Mouse (Mus musculus) spleen, adult 2 months (tissue): ENCODE measurements around the gene Lama5. TPM values are rescaled to one million over a fixed set of nuclear protein-coding genes. Genes with fewer than 3 reads are reported as not detected.
"Not testable (repeated sequence)": the region's sequence is repeated elsewhere in the genome, so short reads cannot be mapped to it uniquely, and the experiment has no call there.

Experiments used
- DNase-seq, 2 experiments: peaks; one replicate each; pipeline versions ENCODE4 v3.0.0 to v3.0.0-alpha.2; 2012 to 2021; ENCODE audit warnings: low spot score in 2 of 2, low read depth in 1 of 2
- H3K27ac ChIP-seq: fragments of 200-500 bp; 2 replicates; pipeline ENCODE4 v1.5.1; 2012; ENCODE audit warnings: low read length, inconsistent platforms; ENCODE audit not compliant: insufficient read depth
- H3K27me3 ChIP-seq: fragments of 200-500 bp; 2 replicates; pipeline ENCODE4 v1.6.1; 2012; ENCODE audit warnings: mild to moderate bottlenecking, moderate library complexity, low read length, inconsistent platforms; ENCODE audit not compliant: control insufficient read depth, insufficient read depth
- H3K36me3 ChIP-seq: fragments of 200-500 bp; 2 replicates; pipeline ENCODE4 v1.6.1; 2012; ENCODE audit warnings: mild to moderate bottlenecking, low read length, inconsistent platforms; ENCODE audit not compliant: control insufficient read depth, insufficient read depth
- H3K4me1 ChIP-seq: fragments of 200-500 bp; 2 replicates; pipeline ENCODE4 v1.6.1; 2011; ENCODE audit warnings: inconsistent platforms; ENCODE audit not compliant: control insufficient read depth, insufficient read depth, insufficient read length
- H3K4me3 ChIP-seq: fragments of 200-500 bp; 2 replicates; pipeline ENCODE4 v1.5.1; 2011; ENCODE audit warnings: mild to moderate bottlenecking, inconsistent platforms; ENCODE audit not compliant: insufficient read depth, insufficient read length; ENCODE audit errors: extremely low read depth
- CTCF ChIP-seq: fragments of 200-500 bp; IDR thresholded peaks from 2 replicates; pipeline ENCODE4 v1.5.1; 2011; ENCODE audit warnings: mild to moderate bottlenecking, inconsistent platforms; ENCODE audit not compliant: insufficient read depth, insufficient read length, insufficient replicate concordance; ENCODE audit errors: extremely low read depth
- POLR2A ChIP-seq: fragments of 200-500 bp; IDR thresholded peaks from 2 replicates; pipeline ENCODE4 v1.6.1; 2011; ENCODE audit warnings: low read depth, low read length, inconsistent platforms
- WGBS: fragments of 180-500 bp; shearing (Covaris S2); methylation state at CpG from one replicate; pipeline ENCODE4 v1.1.7; 2018; 5-methylcytosine and 5-hydroxymethylcytosine counted together
- polyA plus RNA-seq: library from polyadenylated mRNA; depleted of rRNA; stranded (reverse); fragments of >200 nt; gene quantifications from 2 replicates; pipeline ENCODE4 v1.2.3, GENCODE M21; 2012

Gene Lama5
- polyA plus RNA-seq, 1 experiment, result 8.4 TPM

DNA sequence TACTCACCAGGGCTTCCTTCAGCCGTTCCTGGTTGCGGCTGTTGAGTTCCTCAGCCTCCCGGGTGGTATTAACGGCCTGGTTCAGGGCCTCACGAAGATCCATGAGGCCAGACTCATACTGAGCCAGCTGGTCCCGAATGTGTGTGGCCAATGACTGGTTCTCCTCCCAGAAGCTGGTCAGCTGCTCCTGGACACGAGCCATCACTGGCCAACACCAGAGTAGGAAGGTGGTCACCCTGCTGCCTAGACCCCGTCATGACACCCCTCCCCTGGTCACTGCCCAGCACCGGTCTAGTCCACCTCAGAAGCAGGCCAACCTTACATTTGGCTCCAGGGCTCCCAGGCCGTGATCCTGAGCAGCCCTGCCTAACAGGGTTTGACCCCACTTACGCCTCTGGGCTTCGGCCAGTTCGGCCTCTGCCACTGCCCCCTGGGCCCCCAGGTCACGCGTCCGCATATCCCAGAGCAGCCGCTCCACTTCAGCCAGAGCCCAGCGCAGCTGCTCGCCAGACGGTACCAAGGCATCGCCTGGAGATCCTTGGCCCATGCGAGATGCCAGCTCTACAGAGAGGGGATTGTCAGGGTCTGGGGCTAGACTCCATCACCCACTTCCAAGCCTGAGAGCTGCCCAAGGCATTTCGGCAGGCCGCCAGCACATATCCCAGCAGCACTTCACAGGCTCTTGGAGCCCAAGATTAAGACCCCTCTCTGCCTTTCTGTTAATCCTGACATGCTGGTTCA lies 41.5 kb downstream of the Lama5 start:
- Histone ChIP-seq H3K4me3 (no peak overlapping the region), H3K4me1 (no peaks in the 10 kb centered on the region), H3K36me3 (no peaks in the 10 kb centered on the region), H3K27me3 (no peaks in the 10 kb centered on the region), H3K27ac (no peak overlapping the region)
- no peak for DNase-seq
- 89% methylated on average over 24 of the region's 24 CpGs for WGBS
- TF ChIP-seq CTCF (no peak), POLR2A (no peak)

DNA sequence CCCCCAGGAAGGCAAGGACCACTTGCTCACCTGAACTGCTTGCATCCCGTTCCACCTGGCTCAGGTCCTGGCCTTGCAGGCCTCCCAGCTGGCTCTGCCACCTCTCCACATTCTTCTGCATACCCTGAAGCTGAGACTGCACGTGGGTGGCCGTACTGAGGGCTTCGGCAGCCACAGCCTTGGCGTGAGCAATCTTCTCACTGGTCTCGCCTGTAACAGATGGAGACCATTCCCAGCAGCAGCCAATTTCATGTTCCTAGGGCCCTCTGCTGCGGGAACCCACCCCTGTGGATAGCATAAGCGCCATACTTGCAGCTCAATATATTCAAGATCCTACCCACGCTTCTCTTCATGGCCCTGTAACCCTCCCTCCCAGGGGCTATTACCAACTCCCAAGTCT lies 44.1 kb downstream of the Lama5 start:
- no peak overlapping the region for H3K27ac ChIP-seq
- WGBS, result 91% methylated on average over 9 of the region's 9 CpGs
- no peak for DNase-seq
- H3K4me1 ChIP-seq, result no peaks in the 10 kb centered on the region
- H3K4me3 ChIP-seq, result no peak overlapping the region
- H3K27me3 ChIP-seq, result no peaks in the 10 kb centered on the region
- peaks cover 9% of the 10 kb centered on the region for H3K36me3 ChIP-seq
- no peak for TF ChIP-seq CTCF
- no peak for TF ChIP-seq POLR2A

DNA sequence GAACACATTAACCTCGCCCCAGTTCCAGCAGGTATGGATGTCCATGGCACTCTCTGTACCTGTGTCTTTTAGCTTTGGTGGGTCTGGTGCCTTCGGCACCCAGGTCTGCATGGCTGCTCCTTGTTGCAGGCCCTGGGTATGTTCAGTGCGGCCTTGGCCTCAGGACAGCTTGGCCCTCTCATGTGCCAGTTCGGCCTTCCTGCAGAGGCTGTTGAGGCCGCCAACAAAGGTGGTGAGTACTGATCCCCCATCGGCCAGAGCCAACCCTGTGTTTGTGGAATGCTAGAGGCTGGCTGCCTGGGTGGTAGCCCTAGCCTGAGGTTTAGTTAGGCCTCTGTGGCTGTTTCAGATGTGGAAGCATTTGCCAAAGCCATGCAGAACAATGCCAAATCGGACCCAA lies 49.9 kb downstream of the Lama5 start:
- no peaks in the 10 kb centered on the region for H3K27me3 ChIP-seq
- no peak for TF ChIP-seq CTCF
- TF ChIP-seq POLR2A, result no peak
- no peak for DNase-seq
- H3K36me3 ChIP-seq, result peaks cover 22% of the 10 kb centered on the region
- 96% methylated on average over 7 of the region's 7 CpGs for WGBS
- peaks cover 11% of the 10 kb centered on the region; the same call in 1 of the 2 replicates for H3K4me1 ChIP-seq
- H3K27ac ChIP-seq, result no peak overlapping the region
- H3K4me3 ChIP-seq, result no peak overlapping the region

DNA sequence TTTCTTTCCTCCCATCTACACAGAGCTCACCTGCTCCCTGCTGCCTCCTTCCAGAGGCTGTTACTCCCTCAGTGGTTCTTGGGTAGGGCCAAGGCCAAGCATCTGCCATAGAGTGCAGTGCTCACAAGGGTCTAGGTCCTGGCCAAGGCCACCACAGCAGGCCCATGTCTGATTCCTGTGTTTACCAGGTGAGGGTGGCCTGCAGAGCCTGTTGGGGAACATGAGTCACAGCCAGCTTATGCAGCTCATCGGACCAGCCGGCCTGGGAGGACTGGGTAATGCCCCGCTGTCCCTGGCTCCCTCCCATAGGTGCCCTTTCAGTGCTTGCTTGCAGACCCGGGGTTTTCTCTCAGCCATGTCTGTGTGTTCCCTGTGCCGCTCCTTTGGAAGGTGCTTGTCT lies 51.5 kb downstream of the Lama5 start:
- WGBS, result 98% methylated on average over 5 of the region's 5 CpGs
- no peak for DNase-seq
- no peak overlapping the region for H3K4me3 ChIP-seq
- H3K36me3 ChIP-seq, result peaks cover 22% of the 10 kb centered on the region
- no peaks in the 10 kb centered on the region for H3K27me3 ChIP-seq
- TF ChIP-seq CTCF (no peak), POLR2A (no peak)
- H3K4me1 ChIP-seq, result peaks cover 11% of the 10 kb centered on the region; the same call in 1 of the 2 replicates
- no peak overlapping the region for H3K27ac ChIP-seq

DNA sequence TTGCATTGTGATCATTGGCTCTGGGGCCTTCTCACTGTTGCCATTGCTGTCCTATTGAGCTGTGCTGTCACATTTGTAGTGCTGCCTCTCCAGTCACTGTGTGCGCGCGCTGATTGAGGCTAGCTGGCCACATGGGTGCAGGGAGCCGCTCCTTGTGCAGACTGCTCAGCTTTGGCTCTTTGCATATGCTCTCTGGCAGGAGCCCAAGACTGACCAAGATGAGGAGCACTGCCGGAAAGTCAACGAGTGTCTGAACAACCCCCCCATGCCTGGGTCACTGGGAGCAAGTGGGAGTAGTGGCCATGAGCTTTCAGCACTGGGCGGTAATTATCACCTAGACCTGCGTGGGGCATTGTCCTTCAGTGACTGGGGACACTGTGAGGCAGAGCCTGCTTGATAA lies 51.9 kb downstream of the Lama5 start:
- H3K27me3 ChIP-seq, DNase-seq, H3K4me3 ChIP-seq, H3K27ac ChIP-seq: not testable (repeated sequence)
- Histone ChIP-seq H3K36me3 (peaks cover 22% of the 10 kb centered on the region), H3K4me1 (peaks cover 11% of the 10 kb centered on the region; the same call in 1 of the 2 replicates)
- 89% methylated on average over 8 of the region's 8 CpGs for WGBS

DNA sequence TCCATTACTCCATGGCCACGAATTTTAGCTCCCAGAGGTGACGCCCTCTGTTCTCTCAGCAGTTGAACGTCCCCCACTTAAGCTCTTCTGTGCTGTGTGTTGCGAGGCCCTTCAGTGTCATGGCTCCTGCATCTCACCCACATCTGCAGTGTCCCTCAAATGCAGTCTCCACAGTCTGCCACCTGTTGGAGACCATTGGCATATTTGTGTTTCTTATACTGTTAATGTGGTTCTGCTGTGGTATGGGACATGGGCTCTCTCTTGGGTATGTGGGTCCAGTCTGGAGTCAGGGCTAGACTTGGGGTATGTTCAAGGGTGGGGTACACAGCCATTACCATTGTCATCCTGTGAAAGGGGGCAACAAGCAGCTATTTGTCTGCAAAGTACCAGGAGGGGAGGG lies 52.5 kb downstream of the Lama5 start:
- Histone ChIP-seq H3K36me3 (peaks cover 22% of the 10 kb centered on the region), H3K27ac (no peak overlapping the region), H3K27me3 (no peaks in the 10 kb centered on the region), H3K4me3 (no peak overlapping the region; the same call in 1 of the 2 replicates), H3K4me1 (peaks cover 11% of the 10 kb centered on the region; the same call in 1 of the 2 replicates)
- no peak for DNase-seq
- TF ChIP-seq CTCF (no peak), POLR2A (no peak)
- 77% methylated on average over 4 of the region's 4 CpGs for WGBS

DNA sequence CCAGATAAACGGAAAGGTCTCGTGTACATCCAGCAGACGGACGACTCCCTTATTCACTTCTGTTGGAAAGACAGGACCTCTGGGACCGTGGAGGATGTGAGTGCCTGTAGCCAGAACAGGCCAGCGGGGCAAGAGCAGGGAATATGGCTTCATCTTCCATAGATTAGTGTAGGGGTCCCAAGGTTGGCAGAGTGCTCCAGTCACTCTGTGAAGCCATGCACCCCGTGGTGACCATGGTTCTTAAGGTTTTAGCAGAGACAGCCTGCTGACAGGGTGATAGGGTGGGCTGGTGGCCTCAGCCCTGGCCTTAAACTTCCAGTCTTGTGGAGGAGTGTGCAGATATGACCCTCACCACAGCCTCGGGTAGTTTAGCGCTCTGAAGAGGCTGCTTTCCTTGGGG lies 53.5 kb downstream of the Lama5 start:
- no peak for DNase-seq
- Histone ChIP-seq H3K4me1 (peaks cover 11% of the 10 kb centered on the region; the same call in 1 of the 2 replicates), H3K36me3 (peaks cover 19% of the 10 kb centered on the region), H3K27me3 (no peaks in the 10 kb centered on the region), H3K4me3 (peak overlapping the region; percentile 86), H3K27ac (no peak overlapping the region; the same call in 1 of the 2 replicates)
- TF ChIP-seq POLR2A (no peak), CTCF (no peak)
- 5% methylated on average over 9 of the region's 9 CpGs for WGBS
